Mouse (Mus musculus): ENCODE results near the gene Ptbp1. TPM values are rescaled to one million over a fixed set of nuclear protein-coding genes. Genes with fewer than 3 reads are reported as not detected.

Gene Ptbp1
- polyA plus RNA-seq, 1 experiment from 2014 or later: 211 TPM

GRCm38 (mm10) chr10:79861230-79862048 lies 7.2 kb downstream of the Ptbp1 start:
- H3K4me1 ChIP-seq: peaks cover 43% of the 10 kb centered on the region
- 87% methylated on average over 25 of the region's 25 CpGs for WGBS (ENCODE audit: insufficient replicate concordance)
- H3K4me2 ChIP-seq: no peak overlapping the region
- no peaks in the 10 kb centered on the region for H3K27me3 ChIP-seq (replicated peaks)
- H3K36me3 ChIP-seq: peaks cover 98% of the 10 kb centered on the region
- no peaks in the 10 kb centered on the region for H3K9me3 ChIP-seq (replicated peaks)
- H3K4me3 ChIP-seq: no peak overlapping the region
- ATAC-seq: no peak
- H3K9ac ChIP-seq: no peak overlapping the region
- H3K27ac ChIP-seq: 0 out of 2 replicates have a peak overlapping the region, but pooled peaks have one; percentile 8

GRCm38 (mm10) chr10:79862049-79862788 lies 8.0 kb downstream of the Ptbp1 start:
- no peak overlapping the region for H3K9ac ChIP-seq
- no peak overlapping the region for H3K4me2 ChIP-seq
- no peak for ATAC-seq
- H3K27ac ChIP-seq: no peak overlapping the region
- peaks cover 35% of the 10 kb centered on the region for H3K4me1 ChIP-seq
- no peak overlapping the region for H3K4me3 ChIP-seq
- peaks cover 91% of the 10 kb centered on the region for H3K36me3 ChIP-seq
- no peaks in the 10 kb centered on the region for H3K27me3 ChIP-seq (replicated peaks)
- H3K9me3 ChIP-seq (replicated peaks): no peaks in the 10 kb centered on the region
- 86% methylated on average over 23 of the region's 23 CpGs for WGBS (ENCODE audit: insufficient replicate concordance)

GRCm38 (mm10) chr10:79862925-79863324 lies 8.7 kb downstream of the Ptbp1 start:
- no peaks in the 10 kb centered on the region for H3K27me3 ChIP-seq (replicated peaks)
- 79% methylated on average over 10 of the region's 10 CpGs for WGBS (ENCODE audit: insufficient replicate concordance)
- H3K4me1 ChIP-seq: peaks cover 28% of the 10 kb centered on the region
- H3K36me3 ChIP-seq: peaks cover 84% of the 10 kb centered on the region
- H3K9me3 ChIP-seq (replicated peaks): no peaks in the 10 kb centered on the region
- no peak overlapping the region for H3K27ac ChIP-seq
- ATAC-seq: no peak
- H3K4me2 ChIP-seq: no peak overlapping the region
- no peak overlapping the region for H3K9ac ChIP-seq
- H3K4me3 ChIP-seq: no peak overlapping the region

- no peak; the same call in 1 of the 2 replicates for ATAC-seq
- H3K9ac ChIP-seq: no peak overlapping the region
- peaks cover 14% of the 10 kb centered on the region for H3K4me1 ChIP-seq
- no peaks in the 10 kb centered on the region for H3K9me3 ChIP-seq (replicated peaks)
- H3K27ac ChIP-seq: peak overlapping the region; percentile 39
- H3K27me3 ChIP-seq (replicated peaks): no peaks in the 10 kb centered on the region
- H3K36me3 ChIP-seq: peaks cover 67% of the 10 kb centered on the region
- 55% methylated on average over 10 of the region's 10 CpGs for WGBS (ENCODE audit: insufficient replicate concordance)
- no peak overlapping the region for H3K4me2 ChIP-seq
- no peak overlapping the region for H3K4me3 ChIP-seq
These were observed 10.3 kb downstream of the Ptbp1 start for GRCm38 (mm10) chr10:79864351-79865188.

GRCm38 (mm10) chr10:79865189-79865601 lies 11.0 kb downstream of the Ptbp1 start:
- no peak; the same call in 1 of the 2 replicates for ATAC-seq
- 57% methylated on average over 12 of the region's 12 CpGs for WGBS (ENCODE audit: insufficient replicate concordance)
- H3K4me1 ChIP-seq: peaks cover 10% of the 10 kb centered on the region; the same call in 1 of the 2 replicates
- peaks cover 61% of the 10 kb centered on the region for H3K36me3 ChIP-seq
- H3K4me3 ChIP-seq: no peak overlapping the region
- H3K9ac ChIP-seq: no peak overlapping the region
- H3K27me3 ChIP-seq (replicated peaks): no peaks in the 10 kb centered on the region
- H3K27ac ChIP-seq: peak overlapping the region; percentile 39
- no peak overlapping the region for H3K4me2 ChIP-seq
- H3K9me3 ChIP-seq (replicated peaks): no peaks in the 10 kb centered on the region

- Histone ChIP-seq H3K27me3 (replicated peaks) (no peaks in the 10 kb centered on the region), H3K4me2 (no peak overlapping the region), H3K9me3 (replicated peaks) (no peaks in the 10 kb centered on the region), H3K4me1 (peaks cover 10% of the 10 kb centered on the region; the same call in 1 of the 2 replicates), H3K36me3 (peaks cover 55% of the 10 kb centered on the region), H3K9ac (no peak overlapping the region), H3K4me3 (no peak overlapping the region), H3K27ac (0 out of 2 replicates have a peak overlapping the region, but pooled peaks have one; percentile 39)
- peak; percentile 31; the same call in 1 of the 2 replicates for ATAC-seq
- WGBS (ENCODE audit: insufficient replicate concordance): 72% methylated on average over 19 of the region's 19 CpGs
These were observed 11.6 kb downstream of the Ptbp1 start for GRCm38 (mm10) chr10:79865801-79866295.

GRCm38 (mm10) chr10:79866601-79867000 lies 12.4 kb downstream of the Ptbp1 start:
- 75% methylated on average over 11 of the region's 11 CpGs for WGBS (ENCODE audit: insufficient replicate concordance)
- H3K4me2 ChIP-seq: no peak overlapping the region
- ATAC-seq: no peak
- no peak overlapping the region for H3K4me3 ChIP-seq
- peaks cover 47% of the 10 kb centered on the region for H3K36me3 ChIP-seq
- H3K9me3 ChIP-seq (replicated peaks): no peaks in the 10 kb centered on the region
- H3K27me3 ChIP-seq (replicated peaks): peaks cover 4% of the 10 kb centered on the region; the same call in 1 of the 2 replicates
- H3K4me1 ChIP-seq: peaks cover 10% of the 10 kb centered on the region; the same call in 1 of the 2 replicates
- H3K27ac ChIP-seq: no peak overlapping the region
- H3K9ac ChIP-seq: no peak overlapping the region

GRCm38 (mm10) chr10:79871845-79872244 lies 17.6 kb downstream of the Ptbp1 start:
- Histone ChIP-seq H3K4me1 (peaks cover 19% of the 10 kb centered on the region), H3K27me3 (replicated peaks) (peaks cover 46% of the 10 kb centered on the region), H3K4me3 (no peak overlapping the region), H3K9ac (no peak overlapping the region), H3K9me3 (replicated peaks) (no peaks in the 10 kb centered on the region), H3K36me3 (no peaks in the 10 kb centered on the region), H3K4me2 (no peak overlapping the region), H3K27ac (no peak overlapping the region)
- ATAC-seq: no peak
- 82% methylated on average over 8 of the region's 8 CpGs for whole genome bisulfite sequencing (ENCODE audit: insufficient replicate concordance)

- peak overlapping the region; percentile 81 for H3K4me2 ChIP-seq
These were observed 18.6 kb downstream of the Ptbp1 start for GRCm38 (mm10) chr10:79872862-79873261.

GRCm38 (mm10) chr10:79873313-79873712 lies 19.1 kb downstream of the Ptbp1 start:
- Histone ChIP-seq H3K36me3 (no peaks in the 10 kb centered on the region), H3K4me1 (peaks cover 34% of the 10 kb centered on the region), H3K4me2 (peak overlapping the region; percentile 81), H3K27ac (no peak overlapping the region), H3K9me3 (replicated peaks) (no peaks in the 10 kb centered on the region), H3K4me3 (peak overlapping the region; percentile 56), H3K9ac (no peak overlapping the region), H3K27me3 (replicated peaks) (peaks cover 46% of the 10 kb centered on the region)
- WGBS (ENCODE audit: insufficient replicate concordance): 10% methylated on average over 6 of the region's 6 CpGs
- no peak for ATAC-seq

More at GRCm38 (mm10) chr10:79872862-79873261, 18.6 kb downstream of the Ptbp1 start:
- H3K9ac ChIP-seq: no peak overlapping the region
- peaks cover 29% of the 10 kb centered on the region for H3K4me1 ChIP-seq
- H3K27me3 ChIP-seq (replicated peaks): peaks cover 46% of the 10 kb centered on the region
- 37% methylated on average over 3 of the region's 3 CpGs for WGBS (ENCODE audit: insufficient replicate concordance)
- H3K27ac ChIP-seq: no peak overlapping the region
- H3K4me3 ChIP-seq: no peak overlapping the region
- no peaks in the 10 kb centered on the region for H3K36me3 ChIP-seq
- no peak for ATAC-seq
- H3K9me3 ChIP-seq (replicated peaks): no peaks in the 10 kb centered on the region

- 3% methylated on average over 26 of the region's 26 CpGs for WGBS (ENCODE audit: insufficient replicate concordance)
- 0 out of 2 replicates have a peak overlapping the region, but pooled peaks have one; percentile 2 for H3K27ac ChIP-seq
These were observed 19.6 kb downstream of the Ptbp1 start for GRCm38 (mm10) chr10:79873715-79874289.

More at GRCm38 (mm10) chr10:79873715-79874289, 19.6 kb downstream of the Ptbp1 start:
- no peaks in the 10 kb centered on the region for H3K9me3 ChIP-seq (replicated peaks)
- peaks cover 38% of the 10 kb centered on the region for H3K4me1 ChIP-seq
- H3K9ac ChIP-seq: peak overlapping the region; percentile 58
- ATAC-seq: no peak
- no peaks in the 10 kb centered on the region for H3K36me3 ChIP-seq
- H3K27me3 ChIP-seq (replicated peaks): peaks cover 46% of the 10 kb centered on the region
- peak overlapping the region; percentile 56 for H3K4me3 ChIP-seq
- peak overlapping the region; percentile 81 for H3K4me2 ChIP-seq
